In genomic region chr4:149569781-149570497, GRCm38 (mm10) we compare ENCODE assay signal across 26 mouse cellular contexts. TPM values are rescaled to one million over a fixed set of nuclear protein-coding genes. Genes with fewer than 3 reads are reported as not detected.
A peak's percentile ranks its signal among the peaks of the same experiment; 100 is the strongest.
DNase-seq lines count a peak whose midpoint lies in the region; ATAC-seq and TF ChIP-seq lines count a peak whose summit lies in the region.
"Had no signal": no experiment of that assay in that cellular context is flagged by ENCODE, and none has a peak within 500 bp of the region (broad histone marks: within the 10 kb centered on the region; RNA-seq: fewer than 3 reads in every experiment).

No protein-coding gene starts in this region.

- DNase-seq in heart, adult 2 months, result no peak
- no peak for DNase-seq in heart, adult 8-10 months (ENCODE audit: low spot score)
- DNase-seq in retina, adult 2 months (ENCODE audit: low read depth, low spot score), result peak; percentile 72
- no peak for DNase-seq in retina, embryonic 14.5 days (ENCODE audit: low spot score)
- peak; percentile 76 for DNase-seq in retina, postnatal 1 day
- no peak for DNase-seq in forebrain, embryonic 14.5 days (ENCODE audit: low spot score)
- DNase-seq: B cell, adult 2 months; cerebellum, adult 9-10 months; gastrocnemius, postnatal 14 days; heart, adult 18-20 months; heart, postnatal 4 days; kidney, adult 11 months; layer of hippocampus, postnatal 36 days; liver, embryonic 13.5 days; right cerebral cortex, postnatal 4 days; thymus, adult 18-20 months had no signal

- TF ChIP-seq CTCF in heart, adult 2 months (IDR thresholded peaks at IDR 0.05), result no peak

- no peak overlapping the region for H3K4me2 ChIP-seq in forebrain, embryonic 14.5 days (ENCODE audit: low read length)
- H3K4me2 ChIP-seq: embryonic facial prominence, embryonic 12.5 days; heart, embryonic 15.5 days; hindbrain, embryonic 15.5 days; limb, embryonic 12.5 days; liver, embryonic 13.5 days; midbrain, embryonic 12.5 days; neural tube, embryonic 13.5 days had no signal

- no peaks in the 10 kb centered on the region for H3K36me3 ChIP-seq in heart, adult 2 months (ENCODE audit: control insufficient read depth, insufficient read depth, low read length)
- H3K36me3 ChIP-seq in forebrain, embryonic 14.5 days (ENCODE audit: control insufficient read depth, insufficient read depth, low read length), result 0 out of 2 replicates have a peak, but pooled peaks cover 6% of the 10 kb centered on the region
- H3K36me3 ChIP-seq: heart, embryonic 15.5 days; hindbrain, embryonic 15.5 days; liver, embryonic 13.5 days; midbrain, embryonic 12.5 days had no signal

- H3K27me3 ChIP-seq in heart, adult 2 months (ENCODE audit: control insufficient read depth, insufficient read depth, low read length), result no peaks in the 10 kb centered on the region
- H3K27me3 ChIP-seq in forebrain, embryonic 14.5 days (replicated peaks; ENCODE audit: control insufficient read depth, insufficient read depth, low read length), result no peaks in the 10 kb centered on the region
- H3K27me3 ChIP-seq: embryonic facial prominence, embryonic 12.5 days; hindbrain, embryonic 15.5 days; neural tube, embryonic 13.5 days had no signal

- H3K9me3 ChIP-seq in forebrain, embryonic 14.5 days (replicated peaks; ENCODE audit: control insufficient read depth, low read length), result no peaks in the 10 kb centered on the region
- H3K9me3 ChIP-seq: embryonic facial prominence, embryonic 12.5 days; heart, embryonic 15.5 days; hindbrain, embryonic 15.5 days; limb, embryonic 12.5 days; liver, embryonic 13.5 days; midbrain, embryonic 12.5 days; neural tube, embryonic 13.5 days had no signal

- TF ChIP-seq POLR2A in heart, adult 2 months (IDR thresholded peaks at IDR 0.05; ENCODE audit: insufficient read depth, low read depth, low read length), result no peak

- no peak for TF ChIP-seq EP300 in heart, adult 2 months (IDR thresholded peaks at IDR 0.05; ENCODE audit: insufficient read depth, low read depth, low read length)

- H3K9ac ChIP-seq in heart, adult 2 months (ENCODE audit: low read depth, low read length), result no peak overlapping the region
- no peak overlapping the region for H3K9ac ChIP-seq in forebrain, embryonic 14.5 days (ENCODE audit: low read length)
- H3K9ac ChIP-seq: embryonic facial prominence, embryonic 12.5 days; heart, embryonic 15.5 days; hindbrain, embryonic 15.5 days; limb, embryonic 12.5 days; liver, embryonic 13.5 days; midbrain, embryonic 12.5 days; neural tube, embryonic 13.5 days had no signal

- H3K4me3 ChIP-seq in heart, adult 2 months, result no peak overlapping the region
- no peak overlapping the region for H3K4me3 ChIP-seq in forebrain, embryonic 14.5 days (ENCODE audit: low read depth, low read length)
- H3K4me3 ChIP-seq: embryonic facial prominence, embryonic 12.5 days; erythroblast, embryonic 14.5 days; heart, embryonic 15.5 days; hindbrain, embryonic 15.5 days; limb, embryonic 12.5 days; liver, embryonic 13.5 days; midbrain, embryonic 12.5 days; neural tube, embryonic 13.5 days had no signal

- intact Hi-C loops in heart, adult 2 months (cut with DNase I), result no loop called here

- no peaks in the 10 kb centered on the region; the same call in 1 of the 2 replicates for H3K79me2 ChIP-seq in heart, adult 2 months (replicated peaks; ENCODE audit: control insufficient read depth, insufficient read depth, low read length)

- peaks cover 21% of the 10 kb centered on the region for H3K4me1 ChIP-seq in heart, adult 2 months (ENCODE audit: control insufficient read depth, insufficient read depth, low read length)
- peaks cover 1% of the 10 kb centered on the region for H3K4me1 ChIP-seq in forebrain, embryonic 14.5 days (ENCODE audit: control insufficient read depth, insufficient read depth, low read length)

- WGBS in heart, adult 2 months, result 88% methylated on average over 6 of the region's 6 CpGs
- whole genome bisulfite sequencing in forebrain, embryonic 14.5 days, result 89% methylated on average over 6 of the region's 6 CpGs

- no peak for ATAC-seq in activated CD4-positive, CD25-positive, alpha-beta regulatory T cell, adult 4 months
- ATAC-seq in forebrain, embryonic 14.5 days, result no peak
- ATAC-seq: forebrain, embryonic 16.5 days had no signal

- peak overlapping the region; percentile 90 for H3K27ac ChIP-seq in heart, adult 2 months
- no peak overlapping the region for H3K27ac ChIP-seq in forebrain, embryonic 14.5 days (ENCODE audit: low read depth, low read length)
- H3K27ac ChIP-seq: embryonic facial prominence, embryonic 12.5 days; heart, embryonic 15.5 days; hindbrain, embryonic 15.5 days; kidney, postnatal 0 days; limb, embryonic 12.5 days; liver, embryonic 13.5 days; midbrain, embryonic 12.5 days; neural tube, embryonic 13.5 days had no signal

RNA-seq across cellular contexts. Expression of gene Clstn1, which starts 16.3 kb away (rescaled TPM):
- total RNA-seq in heart, adult 2 months (2021), result 10 to 100 TPM; 86.7 to 88.3 TPM
- 25.6 and 26.3 TPM in 2 replicates for polyA plus RNA-seq in heart, adult 2 months (2012; rRNA removed)
- 10 to 100 TPM; 85.3 to 96.5 (median 94.1) TPM for total RNA-seq in heart, adult 8-10 months (2022)
- polyA plus RNA-seq in activated CD4-positive, CD25-positive, alpha-beta regulatory T cell, adult 4 months (2017; shearing (Covaris generic)), result 1 to 10 TPM; 4.8 to 4.9 TPM
- 36.1 and 42.4 TPM in 2 replicates for polyA plus RNA-seq in forebrain, embryonic 14.5 days (2014; fragmentation: Nextera tagmentation; extraction: Ambion mirVana)

RNA-seq across cellular contexts. Expression of gene Ctnnbip1, which starts 51.9 kb away (rescaled TPM):
- total RNA-seq in heart, adult 2 months (2021), result 10 to 100 TPM; 25.0 to 27.3 TPM
- 25.5 and 26.0 TPM in 2 replicates for polyA plus RNA-seq in heart, adult 2 months (2012; rRNA removed)
- total RNA-seq in heart, adult 8-10 months (2022), result 10 to 100 TPM; 16.0 to 23.2 (median 20.5) TPM
- polyA plus RNA-seq in activated CD4-positive, CD25-positive, alpha-beta regulatory T cell, adult 4 months (2017; shearing (Covaris generic)), result 1 to 10 TPM in 1 of 2 experiments, under 1 TPM in 1; 0.28 to 1.4 TPM
- polyA plus RNA-seq in forebrain, embryonic 14.5 days (2014; fragmentation: Nextera tagmentation; extraction: Ambion mirVana), result 95.2 and 99.1 TPM in 2 replicates

Comparison
In these comparisons a context has a peak if more than half of its experiments do, and no peak if none do; other contexts are left out.
1. DNase-seq: peak in retina, adult 2 months (single experiment) and retina, postnatal 1 day (single experiment); none in heart, adult 2 months (0 of 2), heart, adult 8-10 months (single experiment), retina, embryonic 14.5 days (single experiment) and forebrain, embryonic 14.5 days (single experiment).
2. RNA of gene Ctnnbip1, which starts 51.9 kb away (polyA plus RNA-seq): 95.2 to 99.1 TPM in forebrain, embryonic 14.5 days and 25.5 to 26.0 TPM in heart, adult 2 months; 0.28 to 1.4 TPM in activated CD4-positive, CD25-positive, alpha-beta regulatory T cell, adult 4 months; every median in the first group is over 10 times any median in the second.